Mouse (Mus musculus): ENCODE data around the gene Add2.
A peak's percentile ranks its signal among the peaks of the same experiment; 100 is the strongest.

The Add2 gene

DNA sequence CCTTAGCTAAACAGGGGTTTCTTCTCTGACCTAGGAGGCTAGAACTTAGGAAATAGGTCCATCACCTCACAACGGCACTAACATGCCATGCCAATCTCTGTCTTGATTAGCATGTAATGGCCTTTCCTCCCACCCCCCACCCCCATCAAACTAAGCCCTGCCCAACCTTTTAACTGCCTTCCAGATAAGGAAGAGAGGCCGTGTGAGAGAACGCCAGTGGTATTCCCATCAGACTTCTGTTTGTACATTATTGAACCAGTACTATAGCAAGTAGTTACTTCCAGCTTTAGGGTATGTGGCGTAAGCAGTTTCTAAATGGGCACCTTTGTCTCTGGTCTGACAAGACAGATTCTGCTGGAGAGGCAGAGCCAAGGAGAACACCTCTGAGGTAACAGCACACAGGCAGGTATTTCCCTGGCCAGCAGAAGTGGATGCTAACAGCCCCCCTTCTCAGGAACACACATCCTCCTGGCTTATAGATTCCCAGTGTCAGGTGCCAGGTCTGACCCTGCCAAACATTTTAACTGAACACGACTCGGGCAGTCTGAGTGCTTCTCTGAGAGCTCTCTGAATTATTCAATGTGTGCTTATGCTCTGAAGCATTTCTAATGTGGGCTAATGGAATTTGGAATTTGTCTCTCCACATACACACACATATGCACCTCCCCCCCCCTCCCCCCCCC lies 22.2 kb downstream of the Add2 start:
- no peak for DNase-seq

DNA sequence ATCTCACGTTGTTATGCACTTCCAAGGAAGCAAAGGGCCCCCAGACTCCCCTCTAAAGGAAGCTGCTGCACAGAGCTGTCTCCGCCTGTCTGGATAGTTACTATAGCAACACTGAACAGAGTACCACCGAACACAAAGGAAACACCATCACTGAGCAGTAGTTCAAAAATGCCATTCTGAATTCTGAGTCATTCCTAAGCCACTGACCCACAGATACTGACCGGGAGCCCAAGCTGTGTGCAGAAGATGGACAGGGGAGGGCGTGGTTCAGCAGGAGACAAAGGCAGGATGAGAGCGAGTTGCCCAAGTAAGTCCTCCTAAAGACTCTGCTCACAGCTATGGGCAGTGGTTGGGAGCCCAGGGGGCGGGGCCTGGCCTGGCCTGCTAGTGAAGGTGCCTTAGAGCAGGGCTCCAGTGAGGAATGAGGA lies 23.6 kb downstream of the Add2 start:
- no peak for DNase-seq

DNA sequence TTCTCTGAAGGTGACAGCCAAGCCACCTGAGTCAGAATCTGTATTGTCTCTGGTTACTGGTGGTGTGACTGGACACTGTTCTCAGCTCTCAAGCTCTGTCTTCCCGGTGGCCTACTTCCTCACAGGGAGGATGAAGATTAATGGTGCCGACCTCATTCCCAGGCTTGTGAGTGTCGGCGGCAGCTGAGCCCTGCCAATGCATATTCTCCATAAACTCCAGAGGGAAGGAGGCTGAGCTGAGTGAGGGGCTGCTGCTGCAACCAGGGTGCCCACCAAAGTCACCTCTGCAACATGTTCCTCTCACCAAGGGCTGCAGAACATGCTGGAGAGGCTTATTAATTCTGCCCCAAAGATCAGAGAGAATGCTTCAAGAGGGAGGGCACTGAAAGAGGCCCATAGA lies 24.1 kb downstream of the Add2 start:
- no peak for DNase-seq

DNA sequence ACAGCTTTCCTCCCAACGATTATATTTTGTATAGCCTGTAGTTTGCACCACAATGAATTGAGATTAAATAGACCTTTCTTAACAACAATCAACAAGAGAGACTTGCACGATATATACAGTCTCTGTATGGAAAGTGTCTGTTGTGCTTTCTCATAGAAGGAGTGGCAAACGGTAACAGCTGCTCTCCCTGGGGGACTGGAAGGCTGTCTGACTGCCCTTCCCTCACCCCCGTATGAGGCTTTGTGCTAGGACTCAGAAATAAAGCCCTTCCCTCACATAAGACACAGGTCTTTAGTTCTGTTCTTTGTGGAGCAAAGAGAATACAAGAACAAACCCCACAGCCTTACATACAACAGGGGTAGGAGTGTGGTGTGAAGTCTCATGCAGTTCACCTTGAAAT lies 24.6 kb downstream of the Add2 start:
- no peak for DNase-seq

DNA sequence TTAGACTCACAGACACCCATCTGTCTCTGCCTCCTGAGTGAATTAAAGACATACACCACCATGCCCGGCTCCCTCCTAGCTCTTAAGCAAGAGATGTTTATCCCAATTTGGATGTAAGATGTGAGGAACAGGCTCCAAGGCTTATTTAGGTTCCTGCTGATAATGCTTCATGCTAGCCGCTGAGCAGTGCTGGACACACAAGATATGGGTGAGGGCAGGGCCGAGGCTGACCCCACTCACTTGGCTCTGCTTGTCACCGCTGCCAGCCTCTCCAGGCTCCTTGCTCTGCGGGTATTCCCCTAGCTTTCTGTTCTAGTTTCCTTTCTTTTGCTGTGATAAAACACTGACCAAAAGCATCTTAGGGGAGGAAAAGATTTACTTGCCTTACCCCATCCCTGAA lies 25.1 kb downstream of the Add2 start:
- DNase-seq = no peak

DNA sequence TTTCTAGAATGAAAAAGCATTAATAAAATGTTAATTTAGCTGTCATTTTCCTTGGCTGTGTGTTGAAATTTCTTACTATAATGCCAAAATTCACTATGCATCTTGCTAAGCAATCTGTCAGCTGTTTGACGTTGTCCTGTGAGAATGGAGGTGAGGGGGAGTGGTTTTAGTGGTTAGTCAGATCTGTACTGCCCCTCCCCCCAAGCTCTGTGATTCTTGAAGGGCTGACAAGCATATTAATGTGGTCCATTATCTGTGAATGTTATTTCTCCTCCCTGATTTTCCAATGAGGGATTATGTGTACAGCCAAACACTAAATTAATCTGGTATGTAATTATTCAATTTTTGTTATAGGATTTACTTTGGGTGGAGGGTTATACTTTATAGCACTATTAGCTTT lies 30.0 kb downstream of the Add2 start:
- DNase-seq = no peak

DNA sequence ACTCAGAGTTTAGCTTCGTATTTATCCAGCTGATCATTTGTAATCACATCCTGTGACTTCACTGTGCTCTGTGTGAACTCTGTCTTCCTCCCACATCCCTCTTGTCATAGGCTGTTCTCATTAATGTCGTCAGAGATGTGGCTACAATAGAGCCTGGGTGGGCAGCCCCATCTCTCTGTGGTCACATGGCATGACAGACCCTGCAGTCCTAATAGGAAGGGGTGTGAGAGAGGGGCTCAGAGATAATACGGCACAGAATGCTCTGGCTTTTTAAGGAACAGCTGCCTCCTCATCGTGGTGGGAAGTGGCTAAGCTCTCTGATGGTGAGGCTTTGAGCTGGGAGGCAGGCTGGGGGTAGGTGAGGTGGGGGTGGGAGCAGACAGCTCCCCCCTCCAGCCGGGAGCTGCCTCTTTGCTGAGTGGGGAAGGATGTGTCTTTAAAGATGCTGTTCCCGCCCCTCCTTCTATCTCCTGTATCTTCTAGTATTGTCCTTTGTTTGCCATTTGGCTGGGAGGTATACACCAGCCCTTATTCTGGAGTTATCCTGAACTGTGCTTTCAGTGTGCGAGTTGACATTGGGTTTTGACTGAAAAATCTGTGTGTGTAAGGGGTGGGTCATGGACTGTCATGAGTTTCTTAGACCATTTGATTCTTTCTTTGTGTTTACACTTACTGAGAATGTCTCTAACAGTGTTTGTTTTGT lies 30.8 kb downstream of the Add2 start:
- DNase-seq = no peak

DNA sequence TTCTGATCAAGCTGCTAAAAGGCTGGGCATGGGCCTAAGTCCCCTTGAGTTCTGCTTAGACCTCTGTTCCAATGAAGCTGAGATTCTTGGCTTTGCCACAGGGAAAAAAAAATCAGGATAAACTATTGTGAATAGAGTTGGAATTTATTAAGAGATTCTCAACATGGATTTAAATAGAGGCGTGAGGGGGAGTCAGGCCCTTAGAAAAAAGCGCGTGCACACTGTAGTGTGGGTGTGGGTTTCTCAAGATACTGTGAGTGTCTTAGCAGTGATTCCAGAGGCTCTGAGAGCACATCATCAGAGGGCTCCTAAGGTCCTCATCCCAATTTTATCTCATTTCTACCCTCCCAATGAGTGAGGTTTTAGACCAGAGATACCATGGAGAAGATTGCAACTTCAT lies 31.7 kb downstream of the Add2 start:
- no peak for DNase-seq

DNA sequence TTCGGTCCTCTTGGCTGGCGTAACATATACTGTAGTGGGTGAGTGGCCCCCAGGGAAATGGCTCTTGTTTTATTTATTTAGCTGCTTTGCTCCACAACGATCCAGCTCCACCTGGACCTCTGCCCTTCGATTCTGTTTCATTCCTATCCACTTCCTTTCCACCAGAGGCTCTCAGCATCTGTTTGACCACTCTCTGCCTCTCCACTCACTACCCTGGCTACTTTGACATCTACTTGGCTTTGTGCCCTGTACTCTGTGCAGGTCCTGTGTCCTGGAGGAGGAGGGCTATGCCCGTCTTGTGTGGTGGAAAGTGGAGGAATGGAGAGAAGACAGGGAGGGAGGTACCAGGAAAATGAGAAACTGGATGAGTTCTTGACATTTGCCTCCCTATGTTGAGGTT lies 33.7 kb downstream of the Add2 start:
- DNase-seq = no peak

DNA sequence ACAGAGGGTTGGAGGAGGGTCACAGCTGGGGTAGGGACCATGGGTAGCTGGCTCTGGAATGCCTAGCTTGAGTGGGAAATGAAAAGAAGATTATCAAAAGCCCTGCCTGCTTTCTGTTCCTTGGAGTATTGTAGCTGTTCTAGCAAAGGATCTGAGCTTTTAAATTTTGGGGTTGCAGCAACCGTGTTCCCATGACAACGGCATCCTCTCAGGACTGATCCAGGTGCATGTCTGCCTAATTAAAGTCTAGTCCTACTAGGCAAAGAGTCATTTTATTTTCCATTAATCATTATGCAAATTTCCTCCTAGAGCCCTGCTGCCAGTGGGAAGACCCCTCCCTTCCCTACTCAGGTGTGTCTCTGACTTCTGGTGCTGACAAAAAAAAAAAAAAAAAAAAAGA lies 34.2 kb downstream of the Add2 start:
- no peak for DNase-seq

DNA sequence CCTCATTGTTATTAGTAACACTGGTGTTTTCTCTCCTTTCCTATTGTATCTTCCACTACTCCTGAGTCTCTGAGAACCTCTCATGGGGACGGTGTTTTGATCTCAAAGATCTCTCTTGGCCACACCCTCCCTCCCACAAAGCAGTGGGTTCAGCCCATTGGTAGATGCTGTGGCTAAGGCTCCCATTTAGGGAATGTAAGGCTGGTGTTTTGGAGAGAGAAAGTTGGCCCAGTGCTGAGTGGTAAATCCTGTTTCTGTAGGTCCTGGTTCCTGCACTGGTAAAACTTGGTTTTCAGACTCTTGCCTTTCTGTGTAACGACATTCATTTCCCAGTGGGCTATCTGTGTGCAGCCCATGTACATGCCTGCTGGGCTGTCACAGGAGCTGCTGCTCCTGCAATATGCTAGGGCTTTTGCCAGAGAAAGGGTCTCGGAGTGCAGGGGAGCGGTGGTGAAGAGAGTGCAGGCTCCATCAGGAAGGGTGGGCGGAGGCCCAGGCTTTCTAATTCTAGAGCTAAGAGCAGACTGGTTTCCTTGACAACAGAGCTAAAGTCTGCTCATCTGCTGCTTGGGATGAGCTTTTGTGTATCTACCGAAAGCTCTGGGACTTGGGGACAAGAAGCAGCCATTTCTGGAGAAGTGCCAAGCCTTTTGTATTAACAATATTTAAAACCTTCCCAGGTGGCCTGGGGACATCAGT lies 36.0 kb downstream of the Add2 start:
- DNase-seq = no peak

DNA sequence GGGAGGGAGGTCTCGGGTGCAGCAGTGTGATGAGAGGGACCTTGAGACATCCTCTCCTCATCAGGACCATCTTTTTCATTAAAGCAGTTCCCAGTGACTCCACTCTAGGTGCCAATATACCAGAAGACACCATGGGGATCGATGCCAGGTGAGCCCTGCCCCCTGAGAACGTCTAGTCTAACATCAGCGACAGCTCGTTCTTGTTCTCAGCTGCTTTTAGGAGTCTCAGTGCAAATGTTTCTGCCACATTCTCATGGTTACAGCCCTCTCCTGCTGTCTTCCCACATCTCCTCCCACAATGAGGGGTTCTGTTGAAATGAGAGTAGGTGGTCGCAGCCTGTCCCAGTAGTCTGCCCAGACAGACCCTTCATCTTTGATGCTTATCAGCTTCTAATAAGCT lies 38.2 kb downstream of the Add2 start:
- no peak for DNase-seq

DNA sequence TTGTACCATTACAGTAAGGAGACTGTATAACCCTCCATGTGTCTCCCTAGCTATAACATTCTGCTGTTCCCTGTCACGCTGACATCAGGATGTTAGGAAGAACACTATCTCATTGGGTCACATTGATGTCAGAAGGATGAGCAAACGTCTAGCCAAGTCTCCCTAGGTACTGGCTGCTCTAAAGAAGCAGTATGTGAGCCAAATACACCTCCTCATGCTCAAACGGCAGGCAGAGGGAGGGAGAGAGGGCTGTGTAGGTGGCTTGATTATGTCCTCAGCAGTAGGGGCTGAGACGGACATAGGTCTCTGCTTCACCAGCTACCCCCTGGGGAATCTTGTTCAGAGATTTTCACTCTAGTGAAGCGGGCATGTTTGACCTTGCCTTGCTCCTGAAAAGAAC lies 38.7 kb downstream of the Add2 start:
- DNase-seq = no peak

DNA sequence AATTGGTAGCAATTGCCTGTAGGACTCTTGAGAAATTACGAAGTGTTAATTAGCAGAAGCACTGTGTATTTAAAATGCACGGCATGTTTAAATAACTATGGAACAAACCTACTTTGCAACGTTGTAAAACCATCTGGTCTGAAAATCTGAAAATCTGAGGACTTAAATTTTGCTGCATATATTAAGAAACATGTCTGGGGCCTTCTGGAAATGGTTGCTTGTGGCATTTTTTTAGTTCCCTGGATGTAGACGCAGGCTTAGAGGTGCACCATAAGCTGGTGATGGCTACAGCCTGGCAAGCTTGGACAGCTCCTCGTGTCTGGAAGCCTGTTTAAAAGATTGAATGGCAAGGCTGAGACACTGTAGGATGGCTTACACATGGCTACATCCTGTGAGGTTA lies 40.5 kb downstream of the Add2 start:
- no peak for DNase-seq

DNA sequence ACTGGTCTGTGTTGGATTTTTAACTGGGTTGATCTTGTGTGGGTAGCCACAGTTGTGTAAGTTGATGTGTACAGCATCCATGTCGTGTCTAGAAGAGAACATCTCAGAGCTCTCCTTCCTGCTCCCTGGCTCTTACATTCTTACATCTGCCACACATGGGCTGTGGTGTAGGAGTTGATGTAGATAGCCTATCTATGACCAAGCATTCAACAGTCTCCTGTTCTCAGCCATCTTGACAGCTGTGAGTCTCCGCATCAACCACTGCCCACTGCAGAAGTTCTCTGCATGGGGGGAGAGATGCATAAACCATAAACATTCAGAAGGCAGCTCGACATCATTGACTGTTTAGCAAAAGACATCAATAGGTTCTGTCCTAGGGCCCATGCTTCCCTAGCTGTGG lies 41.4 kb downstream of the Add2 start:
- DNase-seq = no peak

DNA sequence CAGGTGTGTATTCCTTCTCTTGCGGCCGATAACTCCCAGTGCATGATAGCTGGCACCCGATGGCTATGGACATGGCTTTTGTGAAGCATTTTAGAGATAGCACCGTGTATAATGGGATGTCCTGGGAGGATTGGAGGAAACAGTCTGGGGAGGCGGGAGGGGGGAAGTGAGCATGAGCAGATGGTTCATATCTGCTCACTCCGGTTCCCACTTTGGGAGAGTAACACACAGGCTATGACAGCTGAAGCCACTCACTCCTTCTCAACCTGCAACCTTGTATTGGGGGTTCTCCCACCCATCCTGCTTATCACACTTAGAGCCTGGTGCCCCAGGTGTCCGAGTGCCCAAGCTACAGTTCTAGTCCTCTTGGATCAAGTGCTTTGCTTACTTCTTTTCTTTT lies 41.8 kb downstream of the Add2 start:
- no peak for DNase-seq

DNA sequence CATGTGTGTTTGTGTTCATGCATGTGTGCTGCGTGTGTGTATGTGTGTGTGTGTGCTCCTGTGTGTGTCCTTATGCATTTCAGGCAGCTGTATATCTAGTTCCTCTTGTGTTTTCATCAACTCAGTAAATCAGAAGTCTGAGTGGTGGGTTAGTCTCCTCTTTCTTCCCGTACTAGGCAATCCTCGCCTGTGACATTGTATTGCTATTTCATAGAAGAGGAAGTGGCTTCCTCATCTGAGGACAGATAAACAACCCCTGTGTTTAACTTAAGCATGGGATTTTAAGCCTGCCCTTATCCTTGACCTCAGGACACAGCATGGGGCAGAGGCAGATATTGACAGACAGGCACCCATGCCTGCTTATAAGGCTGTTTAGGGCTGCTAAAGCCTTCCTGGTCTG lies 45.4 kb downstream of the Add2 start:
- no peak for DNase-seq

DNA sequence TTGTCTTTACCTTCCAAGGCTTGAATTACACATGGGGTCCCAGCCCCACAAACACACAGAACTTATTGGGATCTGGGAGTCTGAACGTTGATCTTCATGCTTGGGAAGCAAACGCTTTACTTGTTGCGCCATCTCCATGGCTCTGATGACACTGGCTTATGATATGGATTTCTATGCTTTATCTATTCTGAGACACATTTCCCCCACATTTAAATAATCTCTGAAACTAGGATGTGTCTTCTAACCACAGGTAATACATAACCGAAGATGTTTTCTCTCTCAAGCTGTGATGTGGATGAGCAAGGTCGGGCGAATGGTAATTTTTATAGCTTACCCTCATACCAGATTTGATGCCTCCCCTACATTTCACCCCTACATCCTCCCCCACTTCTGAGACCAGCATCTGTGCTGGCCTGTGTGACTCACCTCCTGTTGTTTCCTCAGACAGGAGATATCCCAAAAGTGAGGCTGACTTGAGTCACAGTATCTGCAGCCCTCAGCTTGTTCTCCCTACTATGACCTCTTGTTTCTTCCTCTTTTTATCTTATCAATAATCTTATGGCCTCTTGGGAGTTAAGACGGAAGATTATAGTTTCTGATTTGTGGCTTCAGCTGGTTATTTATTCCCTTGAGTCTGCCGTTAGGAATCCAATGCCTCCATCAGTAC lies 46.2 kb downstream of the Add2 start:
- no peak for DNase-seq

DNA sequence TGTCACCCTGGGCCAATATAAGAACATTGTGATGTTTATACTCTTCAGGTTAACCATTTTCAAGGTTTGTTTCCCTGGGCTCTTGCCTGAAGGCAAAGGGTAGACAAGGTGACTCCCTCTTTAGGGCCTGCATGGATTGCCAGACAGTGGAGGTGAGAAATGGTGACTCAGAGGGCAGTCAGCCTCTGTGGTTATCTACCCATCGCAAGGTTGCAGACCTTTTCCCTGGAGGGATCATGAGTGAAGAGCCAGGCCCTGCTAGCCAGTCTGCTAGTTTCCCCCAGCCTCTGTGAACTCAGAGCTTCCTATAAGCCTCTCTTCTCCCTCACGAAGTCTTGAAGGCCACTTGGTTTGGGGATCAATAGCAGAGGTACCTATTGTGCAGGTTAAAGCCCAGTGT lies 48.0 kb downstream of the Add2 start:
- DNase-seq = no peak

DNA sequence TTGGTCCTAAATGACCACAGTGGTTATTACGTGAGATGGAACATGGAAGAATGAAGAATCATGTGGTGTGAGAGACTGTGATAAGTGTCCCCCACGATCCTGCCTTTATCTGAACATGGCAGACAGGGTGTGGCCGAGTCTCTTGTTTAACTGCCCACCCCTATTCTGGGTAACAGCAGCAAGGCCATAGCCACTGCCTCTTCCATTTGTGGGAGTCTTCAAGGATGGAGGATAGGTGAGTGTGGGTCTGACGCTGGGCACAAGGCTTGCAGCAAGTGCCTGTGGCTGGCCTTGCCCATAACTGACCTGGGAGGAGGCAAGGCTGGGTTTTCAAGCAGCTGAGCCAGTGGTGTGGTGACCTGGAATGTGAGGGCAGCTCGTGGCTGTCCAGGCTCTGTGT lies 49.4 kb downstream of the Add2 start:
- DNase-seq = no peak

DNA sequence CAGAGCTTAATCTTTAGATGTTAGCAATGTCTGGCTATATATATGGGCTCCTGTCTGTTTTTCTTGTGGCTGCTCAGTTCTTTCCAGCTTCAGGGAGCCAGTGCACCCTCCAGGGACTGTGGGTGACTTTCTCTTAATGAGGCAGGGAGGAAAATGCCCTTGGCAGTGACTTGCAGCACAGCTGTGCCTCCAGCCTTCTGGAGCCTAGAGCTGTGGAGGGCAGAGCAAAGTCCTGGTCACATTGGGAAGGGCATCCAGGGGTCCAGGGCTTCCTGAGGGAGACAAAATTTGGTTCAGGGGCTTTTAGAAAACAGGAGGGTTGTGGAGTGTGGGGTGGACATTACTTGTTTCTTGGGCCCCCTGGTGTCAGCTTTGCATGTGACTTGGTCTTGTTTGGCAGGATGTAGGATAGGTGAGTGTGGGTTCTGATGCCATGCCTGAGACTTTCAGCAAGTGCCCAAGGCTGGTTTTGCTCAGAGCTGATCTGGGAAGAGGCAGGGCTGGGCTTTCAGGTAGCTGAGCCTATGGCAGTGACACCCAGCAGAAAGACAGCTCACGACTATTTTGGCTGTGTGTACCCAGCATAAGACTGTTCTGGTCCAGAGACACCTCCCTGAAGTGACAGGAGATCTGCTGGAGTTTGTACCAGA lies 50.0 kb downstream of the Add2 start:
- DNase-seq = no peak

DNA sequence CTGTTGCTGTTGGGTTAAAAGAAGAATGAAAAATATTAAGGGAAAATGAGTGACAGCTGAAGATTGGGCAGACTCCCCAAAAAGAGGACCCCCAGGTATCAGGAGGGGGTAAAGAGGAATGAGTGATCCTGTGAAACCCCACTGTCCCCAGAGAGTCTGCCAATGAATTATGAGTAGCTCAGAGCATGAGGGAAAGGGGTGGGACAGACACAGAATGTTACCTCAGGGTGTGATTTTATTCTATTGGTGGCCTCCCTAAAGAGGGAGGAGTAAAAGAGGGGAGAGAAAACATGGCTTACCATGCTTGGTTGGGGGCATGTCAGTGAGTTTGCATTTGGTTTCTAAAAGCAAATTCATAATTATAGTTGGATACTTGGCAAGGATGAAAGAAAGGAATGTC lies 50.8 kb downstream of the Add2 start:
- DNase-seq = no peak

DNA sequence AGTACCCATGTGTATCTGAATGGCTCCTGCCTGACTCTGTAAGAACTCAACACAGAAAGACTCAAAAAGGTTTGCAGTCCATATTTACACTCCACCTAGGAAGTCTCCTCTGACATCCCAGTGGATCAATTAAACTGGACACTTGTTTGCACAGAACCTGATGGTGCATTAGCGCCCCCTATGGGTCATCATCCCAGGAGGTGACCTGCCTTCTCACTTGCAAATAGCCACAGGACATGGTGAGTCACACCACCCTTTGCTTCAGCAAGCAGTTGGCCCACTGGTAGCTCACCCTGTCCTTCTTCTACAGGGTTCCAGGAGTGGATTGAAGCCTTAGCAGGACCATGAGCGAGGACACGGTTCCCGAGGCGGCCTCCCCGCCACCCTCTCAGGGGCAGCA lies 57.0 kb downstream of the Add2 start:
- peak; percentile 75 for DNase-seq
